Mouse (Mus musculus): Measurements from ENCODE around the gene Helq. TPM values are rescaled to one million over a fixed set of nuclear protein-coding genes. Genes with fewer than 3 reads are reported as not detected.

Helq gene
- polyA plus RNA-seq, 1 experiment from 2014 or later = 17.2 TPM

GRCm38 (mm10) chr5:100760049-100760663, 38.2 kb downstream of the Helq start:
- ATAC-seq = peak; percentile 30; the same call in 1 of the 2 replicates
- no peak overlapping the region for H3K9ac ChIP-seq (ENCODE audit: low read depth, low read length)
- WGBS = 76% methylated on average over 10 of the region's 10 CpGs
- no peak overlapping the region for H3K4me3 ChIP-seq (ENCODE audit: low read length)
- no peaks in the 10 kb centered on the region; the same call in 1 of the 2 replicates for H3K9me3 ChIP-seq (ENCODE audit: control insufficient read depth, low read length)
- H3K27me3 ChIP-seq (replicated peaks; ENCODE audit: control insufficient read depth, insufficient read depth, low read length) = no peaks in the 10 kb centered on the region
- no peak overlapping the region for H3K27ac ChIP-seq (ENCODE audit: low read depth, low read length)
- H3K36me3 ChIP-seq (ENCODE audit: control insufficient read depth, insufficient read depth, low read length) = peaks cover 22% of the 10 kb centered on the region
- no peaks in the 10 kb centered on the region for H3K4me1 ChIP-seq (ENCODE audit: control insufficient read depth, insufficient read depth, low read depth, low read length)
- no peak overlapping the region for H3K4me2 ChIP-seq (ENCODE audit: low read length)

GRCm38 (mm10) chr5:100758121-100758520, 40.3 kb downstream of the Helq start:
- 94% methylated on average over 5 of the region's 5 CpGs for WGBS
- no peak for ATAC-seq

GRCm38 (mm10) chr5:100753407-100753806, 45.0 kb downstream of the Helq start:
- no peak overlapping the region for H3K4me2 ChIP-seq (ENCODE audit: low read length)
- H3K4me1 ChIP-seq (ENCODE audit: control insufficient read depth, insufficient read depth, low read depth, low read length) = no peaks in the 10 kb centered on the region
- H3K36me3 ChIP-seq (ENCODE audit: control insufficient read depth, insufficient read depth, low read length) = no peaks in the 10 kb centered on the region
- H3K27me3 ChIP-seq (replicated peaks; ENCODE audit: control insufficient read depth, insufficient read depth, low read length) = no peaks in the 10 kb centered on the region
- WGBS = 29% methylated on average over 7 of the region's 7 CpGs
- H3K9me3 ChIP-seq (ENCODE audit: control insufficient read depth, low read length) = no peaks in the 10 kb centered on the region; the same call in 1 of the 2 replicates
- H3K4me3 ChIP-seq (ENCODE audit: low read length) = no peak overlapping the region
- ATAC-seq = no peak
- H3K27ac ChIP-seq (ENCODE audit: low read depth, low read length) = no peak overlapping the region
- no peak overlapping the region for H3K9ac ChIP-seq (ENCODE audit: low read depth, low read length)

More at GRCm38 (mm10) chr5:100758121-100758520, 40.3 kb downstream of the Helq start:
- H3K9me3 ChIP-seq (ENCODE audit: control insufficient read depth, low read length) = no peaks in the 10 kb centered on the region; the same call in 1 of the 2 replicates
- H3K9ac ChIP-seq (ENCODE audit: low read depth, low read length) = no peak overlapping the region
- H3K4me2 ChIP-seq (ENCODE audit: low read length) = no peak overlapping the region
- no peaks in the 10 kb centered on the region for H3K4me1 ChIP-seq (ENCODE audit: control insufficient read depth, insufficient read depth, low read depth, low read length)
- H3K36me3 ChIP-seq (ENCODE audit: control insufficient read depth, insufficient read depth, low read length) = 0 out of 2 replicates have a peak, but pooled peaks cover 8% of the 10 kb centered on the region
- no peak overlapping the region for H3K4me3 ChIP-seq (ENCODE audit: low read length)
- H3K27ac ChIP-seq (ENCODE audit: low read depth, low read length) = no peak overlapping the region
- no peaks in the 10 kb centered on the region for H3K27me3 ChIP-seq (replicated peaks; ENCODE audit: control insufficient read depth, insufficient read depth, low read length)

GRCm38 (mm10) chr5:100751655-100752054, 46.7 kb downstream of the Helq start:
- peak; percentile 60; the same call in 1 of the 2 replicates for ATAC-seq
- Histone ChIP-seq H3K27me3 (replicated peaks; ENCODE audit: control insufficient read depth, insufficient read depth, low read length) (no peaks in the 10 kb centered on the region), H3K4me2 (ENCODE audit: low read length) (no peak overlapping the region), H3K4me3 (ENCODE audit: low read length) (no peak overlapping the region), H3K36me3 (ENCODE audit: control insufficient read depth, insufficient read depth, low read length) (no peaks in the 10 kb centered on the region), H3K9me3 (ENCODE audit: control insufficient read depth, low read length) (no peaks in the 10 kb centered on the region; the same call in 1 of the 2 replicates), H3K9ac (ENCODE audit: low read depth, low read length) (no peak overlapping the region), H3K27ac (ENCODE audit: low read depth, low read length) (no peak overlapping the region), H3K4me1 (ENCODE audit: control insufficient read depth, insufficient read depth, low read depth, low read length) (no peaks in the 10 kb centered on the region)
- 51% methylated on average over 4 of the region's 4 CpGs for WGBS

GRCm38 (mm10) chr5:100750617-100751255, 47.7 kb downstream of the Helq start:
- Histone ChIP-seq H3K9ac (ENCODE audit: low read depth, low read length) (no peak overlapping the region), H3K4me3 (ENCODE audit: low read length) (no peak overlapping the region), H3K36me3 (ENCODE audit: control insufficient read depth, insufficient read depth, low read length) (no peaks in the 10 kb centered on the region), H3K4me2 (ENCODE audit: low read length) (no peak overlapping the region), H3K9me3 (ENCODE audit: control insufficient read depth, low read length) (no peaks in the 10 kb centered on the region; the same call in 1 of the 2 replicates), H3K27ac (ENCODE audit: low read depth, low read length) (no peak overlapping the region), H3K4me1 (ENCODE audit: control insufficient read depth, insufficient read depth, low read depth, low read length) (no peaks in the 10 kb centered on the region), H3K27me3 (replicated peaks; ENCODE audit: control insufficient read depth, insufficient read depth, low read length) (no peaks in the 10 kb centered on the region)
- 86% methylated on average over 10 of the region's 10 CpGs for WGBS
- no peak for ATAC-seq

GRCm38 (mm10) chr5:100738802-100739201, 59.6 kb downstream of the Helq start:
- no peak overlapping the region for H3K4me2 ChIP-seq (ENCODE audit: low read length)
- H3K27ac ChIP-seq (ENCODE audit: low read depth, low read length) = no peak overlapping the region
- H3K4me1 ChIP-seq (ENCODE audit: control insufficient read depth, insufficient read depth, low read depth, low read length) = no peaks in the 10 kb centered on the region
- no peak overlapping the region for H3K4me3 ChIP-seq (ENCODE audit: low read length)
- no peak overlapping the region for H3K9ac ChIP-seq (ENCODE audit: low read depth, low read length)
- WGBS = 92% methylated on average over 8 of the region's 8 CpGs
- H3K36me3 ChIP-seq (ENCODE audit: control insufficient read depth, insufficient read depth, low read length) = no peaks in the 10 kb centered on the region
- H3K9me3 ChIP-seq (ENCODE audit: control insufficient read depth, low read length) = peaks cover 3% of the 10 kb centered on the region; the same call in 1 of the 2 replicates
- H3K27me3 ChIP-seq (replicated peaks; ENCODE audit: control insufficient read depth, insufficient read depth, low read length) = no peaks in the 10 kb centered on the region
- no peak for ATAC-seq

- Histone ChIP-seq H3K4me1 (ENCODE audit: control insufficient read depth, insufficient read depth, low read depth, low read length) (no peaks in the 10 kb centered on the region), H3K4me2 (ENCODE audit: low read length) (no peak overlapping the region), H3K9me3 (ENCODE audit: control insufficient read depth, low read length) (peaks cover 3% of the 10 kb centered on the region; the same call in 1 of the 2 replicates), H3K9ac (ENCODE audit: low read depth, low read length) (no peak overlapping the region), H3K36me3 (ENCODE audit: control insufficient read depth, insufficient read depth, low read length) (no peaks in the 10 kb centered on the region), H3K4me3 (ENCODE audit: low read length) (no peak overlapping the region), H3K27ac (ENCODE audit: low read depth, low read length) (no peak overlapping the region), H3K27me3 (replicated peaks; ENCODE audit: control insufficient read depth, insufficient read depth, low read length) (no peaks in the 10 kb centered on the region)
- 84% methylated on average over 8 of the region's 8 CpGs for WGBS
- no peak for ATAC-seq
Measured at GRCm38 (mm10) chr5:100736919-100737318, 61.5 kb downstream of the Helq start.

- no peak overlapping the region for H3K4me3 ChIP-seq (ENCODE audit: low read length)
- H3K27me3 ChIP-seq (replicated peaks; ENCODE audit: control insufficient read depth, insufficient read depth, low read length) = no peaks in the 10 kb centered on the region
- 91% methylated on average over 4 of the region's 4 CpGs for WGBS
- no peak overlapping the region for H3K4me2 ChIP-seq (ENCODE audit: low read length)
- no peak overlapping the region for H3K9ac ChIP-seq (ENCODE audit: low read depth, low read length)
- H3K27ac ChIP-seq (ENCODE audit: low read depth, low read length) = no peak overlapping the region
- H3K9me3 ChIP-seq (ENCODE audit: control insufficient read depth, low read length) = no peaks in the 10 kb centered on the region
- no peak for ATAC-seq
- no peaks in the 10 kb centered on the region for H3K36me3 ChIP-seq (ENCODE audit: control insufficient read depth, insufficient read depth, low read length)
- no peaks in the 10 kb centered on the region for H3K4me1 ChIP-seq (ENCODE audit: control insufficient read depth, insufficient read depth, low read depth, low read length)
Measured at GRCm38 (mm10) chr5:100734535-100734934, 63.9 kb downstream of the Helq start.

GRCm38 (mm10) chr5:100728757-100729156, 69.6 kb downstream of the Helq start:
- Histone ChIP-seq H3K9ac (ENCODE audit: low read depth, low read length) (no peak overlapping the region), H3K4me3 (ENCODE audit: low read length) (no peak overlapping the region), H3K27me3 (replicated peaks; ENCODE audit: control insufficient read depth, insufficient read depth, low read length) (no peaks in the 10 kb centered on the region), H3K4me1 (ENCODE audit: control insufficient read depth, insufficient read depth, low read depth, low read length) (no peaks in the 10 kb centered on the region), H3K27ac (ENCODE audit: low read depth, low read length) (no peak overlapping the region), H3K4me2 (ENCODE audit: low read length) (no peak overlapping the region), H3K36me3 (ENCODE audit: control insufficient read depth, insufficient read depth, low read length) (no peaks in the 10 kb centered on the region), H3K9me3 (ENCODE audit: control insufficient read depth, low read length) (no peaks in the 10 kb centered on the region)
- whole genome bisulfite sequencing = 88% methylated on average over 13 of the region's 13 CpGs
- no peak for ATAC-seq

All from hindbrain, embryonic 16.5 days (tissue).